18 mouse cellular contexts compared by ENCODE assay signal in genomic region chr6:38196266-38197189, GRCm38 (mm10). TPM values are rescaled to one million over a fixed set of nuclear protein-coding genes. Genes with fewer than 3 reads are reported as not detected.
DNase-seq lines count a peak whose midpoint lies in the region; ATAC-seq lines count a peak whose summit lies in the region.
"Had no signal": no experiment of that assay in that cellular context is flagged by ENCODE, and none has a peak within 500 bp of the region (broad histone marks: within the 10 kb centered on the region; RNA-seq: fewer than 3 reads in every experiment).

No protein-coding gene starts in this region.

- H3K27me3 ChIP-seq in heart, embryonic 13.5 days (replicated peaks) = no peaks in the 10 kb centered on the region
- H3K27me3 ChIP-seq in intestine, embryonic 15.5 days (replicated peaks) = no peaks in the 10 kb centered on the region
- H3K27me3 ChIP-seq: embryonic facial prominence, embryonic 15.5 days; forebrain, embryonic 13.5 days; hindbrain, embryonic 15.5 days; limb, embryonic 13.5 days; stomach, embryonic 15.5 days had no signal

- 66% methylated on average over 24 of the region's 24 CpGs for WGBS in heart, embryonic 13.5 days
- 90% methylated on average over 24 of the region's 24 CpGs for WGBS in intestine, embryonic 15.5 days

- peaks cover 17% of the 10 kb centered on the region for H3K4me1 ChIP-seq in heart, embryonic 13.5 days
- no peaks in the 10 kb centered on the region for H3K4me1 ChIP-seq in intestine, embryonic 15.5 days (replicated peaks)
- H3K4me1 ChIP-seq: forebrain, embryonic 13.5 days; hindbrain, embryonic 15.5 days; stomach, embryonic 15.5 days had no signal

- no peak for DNase-seq in heart, postnatal 25 days (ENCODE audit: low spot score)
- DNase-seq in layer of hippocampus, postnatal 36 days = peak; percentile 22 to 43
- no peak for DNase-seq in layer of hippocampus, postnatal 10 days (ENCODE audit: low spot score in 2 of 2)
- DNase-seq in cerebellum, adult 9-10 months = peak; percentile 93
- DNase-seq in left cerebral cortex, postnatal 14 days (ENCODE audit: low spot score in 2 of 2) = peak; percentile 23 to 54
- no peak for DNase-seq in embryo, embryonic 10.5 days (ENCODE audit: low spot score)
- DNase-seq: adrenal gland, postnatal 25 days; B cell, adult 2 months; kidney, postnatal 25 days; liver, postnatal 0 days had no signal

- no peak overlapping the region for H3K4me2 ChIP-seq in heart, embryonic 13.5 days
- H3K4me2 ChIP-seq in intestine, embryonic 15.5 days (replicated peaks) = no peak overlapping the region
- H3K4me2 ChIP-seq: embryonic facial prominence, embryonic 15.5 days; forebrain, embryonic 13.5 days; hindbrain, embryonic 15.5 days; limb, embryonic 13.5 days; stomach, embryonic 15.5 days had no signal

- H3K9ac ChIP-seq in heart, embryonic 13.5 days = no peak overlapping the region
- H3K9ac ChIP-seq in intestine, embryonic 15.5 days = no peak overlapping the region
- H3K9ac ChIP-seq: embryonic facial prominence, embryonic 15.5 days; forebrain, embryonic 13.5 days; hindbrain, embryonic 15.5 days; limb, embryonic 13.5 days; liver, postnatal 0 days; stomach, embryonic 15.5 days had no signal

- ATAC-seq in heart, embryonic 13.5 days (ENCODE audit: extremely low read depth, insufficient number of reproducible peaks, low FRiP score, low TSS enrichment) = no peak
- ATAC-seq in intestine, embryonic 15.5 days = no peak
- ATAC-seq: forebrain, embryonic 13.5 days; liver, postnatal 0 days had no signal

- 0 out of 2 replicates have a peak overlapping the region, but pooled peaks have one; percentile 8 for H3K27ac ChIP-seq in heart, embryonic 13.5 days (replicated peaks)
- H3K27ac ChIP-seq in intestine, embryonic 15.5 days = no peak overlapping the region
- H3K27ac ChIP-seq: embryonic facial prominence, embryonic 15.5 days; forebrain, embryonic 13.5 days; hindbrain, embryonic 15.5 days; limb, embryonic 13.5 days; stomach, embryonic 15.5 days had no signal

- peaks cover 23% of the 10 kb centered on the region for H3K36me3 ChIP-seq in heart, embryonic 13.5 days
- H3K36me3 ChIP-seq in intestine, embryonic 15.5 days = no peaks in the 10 kb centered on the region

- no peak overlapping the region for H3K4me3 ChIP-seq in heart, embryonic 13.5 days
- no peak overlapping the region for H3K4me3 ChIP-seq in intestine, embryonic 15.5 days (replicated peaks)
- H3K4me3 ChIP-seq: embryonic facial prominence, embryonic 15.5 days; forebrain, embryonic 13.5 days; hindbrain, embryonic 15.5 days; limb, embryonic 13.5 days; stomach, embryonic 15.5 days had no signal

- intact Hi-C loops in heart, postnatal 25 days (cut with DNase I) = no loop called here
- intact Hi-C loops in left cerebral cortex, postnatal 14 days (cut with DNase I) = no loop called here

- no peaks in the 10 kb centered on the region for H3K9me3 ChIP-seq in heart, embryonic 13.5 days
- H3K9me3 ChIP-seq in intestine, embryonic 15.5 days = no peaks in the 10 kb centered on the region
- H3K9me3 ChIP-seq: embryonic facial prominence, embryonic 15.5 days; forebrain, embryonic 13.5 days; hindbrain, embryonic 15.5 days; limb, embryonic 13.5 days; stomach, embryonic 15.5 days had no signal

RNA-seq across cellular contexts. Expression of gene D630045J12Rik, which starts 57.3 kb away (rescaled TPM):
- 1.7 and 1.8 TPM in 2 replicates for polyA plus RNA-seq in heart, embryonic 13.5 days (2015; fragmentation: Nextera tagmentation; extraction: Ambion mirVana)
- 1 to 10 TPM; 1.2 to 1.7 TPM for total RNA-seq in heart, postnatal 25 days (2021)
- total RNA-seq in layer of hippocampus, postnatal 36 days (2021) = 10 to 100 TPM; 37.0 to 39.5 TPM
- total RNA-seq in layer of hippocampus, postnatal 10 days (2021) = 10 to 100 TPM; 40.9 to 41.7 TPM
- total RNA-seq in left cerebral cortex, postnatal 14 days (2021) = 10 to 100 TPM; 35.3 to 39.1 TPM
- polyA plus RNA-seq in intestine, embryonic 15.5 days (2015; fragmentation: Nextera tagmentation; extraction: Ambion mirVana) = 2.8 and 3.3 TPM in 2 replicates
- total RNA-seq: neutrophil, adult 5-6 weeks had no signal

Comparison
In these comparisons a context has a peak if more than half of its experiments do, and no peak if none do; other contexts are left out.
1. DNase-seq: peak in layer of hippocampus, postnatal 36 days (2 of 2), cerebellum, adult 9-10 months (single experiment) and left cerebral cortex, postnatal 14 days (2 of 2); none in heart, postnatal 25 days (single experiment), layer of hippocampus, postnatal 10 days (0 of 2) and embryo, embryonic 10.5 days (single experiment).
2. RNA of gene D630045J12Rik, which starts 57.3 kb away (total RNA-seq): 40.9 to 41.7 TPM in layer of hippocampus, postnatal 10 days, 37.0 to 39.5 TPM in layer of hippocampus, postnatal 36 days and 35.3 to 39.1 TPM in left cerebral cortex, postnatal 14 days; 1.2 to 1.7 TPM in heart, postnatal 25 days; every median in the first group is over 10 times any median in the second.